Comparison of ENCODE assay signal across 15 mouse cellular contexts in the genomic region with DNA sequence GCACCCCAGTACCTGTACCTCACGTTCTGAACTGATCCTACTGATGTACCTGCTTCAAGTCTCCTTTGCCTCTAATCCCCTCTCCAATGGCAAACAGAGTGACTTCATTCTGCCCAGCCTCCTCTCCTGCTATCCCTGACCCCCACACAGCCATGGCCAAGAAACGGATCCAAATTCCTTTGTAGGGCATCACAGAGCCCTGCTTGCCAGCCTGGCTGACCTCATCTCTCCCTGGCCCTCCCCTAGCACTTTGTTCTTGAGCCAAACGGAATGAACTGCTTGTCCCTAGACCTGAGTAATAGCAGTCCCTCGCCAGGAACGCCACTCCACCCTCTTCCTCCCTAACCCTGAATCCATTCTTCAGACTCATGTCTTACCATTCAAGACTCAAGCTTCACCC. TPM values are rescaled to one million over a fixed set of nuclear protein-coding genes. Genes with fewer than 3 reads are reported as not detected.
DNase-seq lines count a peak whose midpoint lies in the region; TF ChIP-seq lines count a peak whose summit lies in the region.
"Had no signal": no experiment of that assay in that cellular context is flagged by ENCODE, and none has a peak within 500 bp of the region (broad histone marks: within the 10 kb centered on the region; RNA-seq: fewer than 3 reads in every experiment).

No protein-coding gene starts in this region.

- H3K79me2 ChIP-seq in myocyte (ENCODE audit: control insufficient read depth, insufficient read depth) = no peaks in the 10 kb centered on the region

- H3K4me1 ChIP-seq in lung, adult 2 months (ENCODE audit: control insufficient read depth, insufficient read depth, low read length) = peaks cover 4% of the 10 kb centered on the region
- H3K4me1 ChIP-seq: liver, embryonic 13.5 days had no signal

- H3ac ChIP-seq in myocyte (ENCODE audit: control insufficient read depth, insufficient read length) = no peak overlapping the region

- no peak for TF ChIP-seq CTCF in lung, adult 2 months (IDR thresholded peaks at IDR 0.05; ENCODE audit: insufficient read depth, low read length)

- H3K36me3 ChIP-seq in myocyte (ENCODE audit: control insufficient read depth, insufficient read depth) = no peaks in the 10 kb centered on the region
- H3K36me3 ChIP-seq: liver, embryonic 13.5 days had no signal

- intact Hi-C loops in left cerebral cortex, postnatal 36 days (cut with DNase I) = no loop called here
- intact Hi-C loops in left cerebral cortex, postnatal 14 days (cut with DNase I) = no loop called here

- WGBS in lung, adult 2 months = 36% methylated on average over 5 of the region's 5 CpGs

- no peaks in the 10 kb centered on the region for H3K27me3 ChIP-seq in myocyte (ENCODE audit: control insufficient read depth, insufficient read depth, insufficient read length)
- H3K27me3 ChIP-seq: hindbrain, embryonic 13.5 days had no signal

- peak overlapping the region; percentile 2 for H3K4me2 ChIP-seq in myocyte (ENCODE audit: low read depth)
- H3K4me2 ChIP-seq: hindbrain, embryonic 13.5 days; liver, embryonic 13.5 days had no signal

- peak; percentile 67 to 82 for DNase-seq in lung, adult 18-20 months
- no peak for DNase-seq in lung, adult 2 months
- DNase-seq in adrenal gland, postnatal 14 days = peak; percentile 89
- DNase-seq in cerebellum, postnatal 25 days = peak; percentile 90 to 91
- DNase-seq in right cerebral cortex, postnatal 25 days = no peak
- no peak for DNase-seq in left cerebral cortex, postnatal 36 days (ENCODE audit: low spot score in 2 of 2)
- no peak for DNase-seq in left cerebral cortex, postnatal 14 days (ENCODE audit: low spot score in 2 of 2)
- DNase-seq: kidney, postnatal 10 days; liver, embryonic 13.5 days; retina, postnatal 1 day had no signal

- no peak overlapping the region for H3K4me3 ChIP-seq in lung, adult 2 months (replicated peaks; ENCODE audit: extremely low read depth, low read depth, low read length)
- no peak overlapping the region for H3K4me3 ChIP-seq in myocyte
- H3K4me3 ChIP-seq: hindbrain, embryonic 13.5 days; liver, embryonic 13.5 days had no signal

- TF ChIP-seq POLR2A in lung, adult 2 months (IDR thresholded peaks at IDR 0.05; ENCODE audit: borderline replicate concordance, extremely low read depth, low read depth, low read length) = no peak
- TF ChIP-seq POLR2A in myocyte (IDR thresholded peaks at IDR 0.05; ENCODE audit: insufficient read length, low read depth) = no peak

TF ChIP-seq in myocyte, 11 proteins besides CTCF, POLR2A, EP300 and RAD21:
- TF ChIP-seq E2F4 (IDR thresholded peaks at IDR 0.05; ENCODE audit: insufficient read depth) (no peak), TCF12 (IDR thresholded peaks at IDR 0.05; ENCODE audit: insufficient read depth, poor library complexity, severe bottlenecking) (no peak), SRF (IDR thresholded peaks at IDR 0.05; ENCODE audit: control insufficient read depth, insufficient read length, low read depth) (no peak), USF1 (IDR thresholded peaks at IDR 0.05; ENCODE audit: low read depth) (no peak), MYOD1 (IDR thresholded peaks at IDR 0.05; ENCODE audit: control insufficient read depth in 1 of 3, insufficient read length in 2 of 3, low read depth in 2 of 3) (no peak)

RNA-seq across cellular contexts. Expression of a gene that starts 12.7 kb away (rescaled TPM):
- 57.4 and 65.1 TPM in 2 replicates for polyA plus RNA-seq in lung, adult 2 months (2012; rRNA removed)
- total RNA-seq in adrenal gland, postnatal 14 days (2021) = 81.1 and 87.2 TPM in 2 replicates
- 32.2 TPM for polyA plus RNA-seq in myocyte (2012; fragmentation: generic; extraction: Trizol)
- total RNA-seq in left cerebral cortex, postnatal 36 days (2021) = 10 to 100 TPM; 54.9 to 65.9 TPM
- 10 to 100 TPM; 45.7 to 50.3 TPM for total RNA-seq in left cerebral cortex, postnatal 14 days (2021)

RNA-seq across cellular contexts. Expression of a gene that starts 20.2 kb away (rescaled TPM):
- polyA plus RNA-seq in lung, adult 2 months (2012; rRNA removed) = 85.1 and 112 TPM in 2 replicates
- 113 and 133 TPM in 2 replicates for total RNA-seq in adrenal gland, postnatal 14 days (2021)
- polyA plus RNA-seq in myocyte (2012; fragmentation: generic; extraction: Trizol) = 198 TPM
- 10 to 100 TPM; 66.1 to 80.5 TPM for total RNA-seq in left cerebral cortex, postnatal 36 days (2021)
- 10 to 100 TPM; 65.3 to 67.6 TPM for total RNA-seq in left cerebral cortex, postnatal 14 days (2021)

RNA-seq across cellular contexts. Expression of a gene that starts 28.1 kb away (rescaled TPM):
- polyA plus RNA-seq in lung, adult 2 months (2012; rRNA removed) = 0.03 and 2.1 TPM in 2 replicates
- total RNA-seq in adrenal gland, postnatal 14 days (2021) = not detected in 2 replicates
- polyA plus RNA-seq in myocyte (2012; fragmentation: generic; extraction: Trizol) = not detected
- total RNA-seq in left cerebral cortex, postnatal 36 days (2021) = not detected
- total RNA-seq in left cerebral cortex, postnatal 14 days (2021) = not detected
- total RNA-seq: left cerebral cortex, adult 18-20 months; megakaryocyte-erythroid progenitor cell, adult 5-6 weeks had no signal
- polyA plus RNA-seq: cortical plate, adult 2 months had no signal

RNA-seq across cellular contexts. Expression of a gene that starts 31.4 kb away (rescaled TPM):
- 0.03 and 0.06 TPM in 2 replicates for polyA plus RNA-seq in lung, adult 2 months (2012; rRNA removed)
- total RNA-seq in adrenal gland, postnatal 14 days (2021) = 2.6 and 3.4 TPM in 2 replicates
- polyA plus RNA-seq in myocyte (2012; fragmentation: generic; extraction: Trizol) = 0.02 TPM
- total RNA-seq in left cerebral cortex, postnatal 36 days (2021) = 10 to 100 TPM; 33.8 to 38.0 TPM
- total RNA-seq in left cerebral cortex, postnatal 14 days (2021) = 10 to 100 TPM; 45.8 to 50.0 TPM
- polyA plus RNA-seq: liver, embryonic 13.5 days had no signal

RNA-seq across cellular contexts. Expression of a gene that starts 55.6 kb away (rescaled TPM):
- polyA plus RNA-seq in lung, adult 2 months (2012; rRNA removed) = 3.2 and 4.5 TPM in 2 replicates
- total RNA-seq in adrenal gland, postnatal 14 days (2021) = 38.3 and 52.9 TPM in 2 replicates
- 2.7 TPM for polyA plus RNA-seq in myocyte (2012; fragmentation: generic; extraction: Trizol)
- under 1 TPM; 0.82 to 0.86 TPM for total RNA-seq in left cerebral cortex, postnatal 36 days (2021)
- total RNA-seq in left cerebral cortex, postnatal 14 days (2021) = 1 to 10 TPM; 1.8 to 1.9 TPM
- total RNA-seq: megakaryocyte-erythroid progenitor cell, adult 5-6 weeks had no signal

Comparison
In these comparisons a context has a peak if more than half of its experiments do, and no peak if none do; other contexts are left out.
1. DNase-seq: peak in lung, adult 18-20 months (2 of 2), adrenal gland, postnatal 14 days (single experiment) and cerebellum, postnatal 25 days (2 of 2); none in lung, adult 2 months (single experiment), right cerebral cortex, postnatal 25 days (single experiment), left cerebral cortex, postnatal 36 days (0 of 2) and left cerebral cortex, postnatal 14 days (0 of 2).